Mouse (Mus musculus) lung, postnatal 0 days (tissue): Measurements from ENCODE around the gene Slc16a9.

ENCODE experiments used
- CTCF ChIP-seq: IDR thresholded peaks from 2 replicates; pipeline ENCODE4 v1.5.1; 2016; ENCODE audit warnings: antibody characterized with exemption, mild to moderate bottlenecking
- EP300 ChIP-seq: IDR thresholded peaks from 2 replicates; pipeline ENCODE4 v1.6.1; 2016; ENCODE audit warnings: antibody characterized with exemption, mild to moderate bottlenecking, control low read depth

DNA sequence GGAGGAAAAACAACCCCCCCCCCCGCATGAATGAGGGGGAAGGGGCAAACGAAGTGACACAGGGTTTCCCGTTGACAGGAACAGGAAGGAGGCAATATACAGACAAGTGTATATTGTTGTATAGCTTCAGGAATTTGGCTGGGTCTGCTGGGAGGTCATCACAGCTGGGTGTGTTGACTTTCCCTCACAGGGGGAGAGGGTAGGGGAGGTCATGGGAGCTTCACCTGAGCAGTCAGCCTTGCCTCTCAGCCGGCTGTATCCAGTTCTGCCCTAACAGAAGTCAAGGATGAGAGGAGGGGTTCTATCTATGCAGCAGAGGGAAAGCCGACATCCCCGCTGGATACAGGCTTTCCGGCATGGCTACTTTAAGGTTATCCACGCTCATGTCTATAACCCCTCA, 49.2 kb downstream of the Slc16a9 start:
- no peak for TF ChIP-seq CTCF
- TF ChIP-seq EP300, result peak; percentile 25; the same call in 1 of the 2 replicates
